Mouse (Mus musculus): ENCODE results near the gene Stk17b. TPM values are rescaled to one million over a fixed set of nuclear protein-coding genes. Genes with fewer than 3 reads are reported as not detected.
"Not testable (repeated sequence)": the region's sequence is repeated elsewhere in the genome, so short reads cannot be mapped to it uniquely, and the experiment has no call there.

Stk17b gene
- total RNA-seq, 2 experiments from 2014 or later, result 52.5 to 91.0 TPM

GRCm38 (mm10) chr1:53784291-53784720 lies 718 bp downstream of the Stk17b start:
- peak; percentile 80 for ATAC-seq (replicated peaks; ENCODE audit: low FRiP score, poor library complexity, severe bottlenecking)

- no peak for ATAC-seq (replicated peaks; ENCODE audit: low FRiP score, poor library complexity, severe bottlenecking)
Measured at GRCm38 (mm10) chr1:53782956-53783355, 2.1 kb downstream of the Stk17b start.

DNA sequence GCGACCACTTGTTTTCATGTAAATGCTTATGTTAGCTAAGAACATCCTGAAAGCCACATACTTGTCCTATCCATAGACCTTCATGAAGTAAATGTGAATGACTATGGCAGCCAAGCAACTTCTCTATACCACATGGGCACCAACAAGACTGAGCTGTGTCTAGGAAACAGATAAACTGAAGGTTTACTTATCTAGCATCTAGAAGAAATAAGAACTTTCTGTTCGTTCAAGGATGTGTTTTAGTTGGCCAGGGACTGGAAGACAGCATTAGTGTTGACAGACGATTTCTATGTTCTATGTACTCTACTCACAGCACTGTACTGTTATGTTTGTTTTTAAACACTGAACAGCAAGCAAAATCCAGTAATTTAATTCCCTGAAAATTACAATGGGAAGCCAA lies 2.9 kb downstream of the Stk17b start:
- ATAC-seq (replicated peaks; ENCODE audit: low FRiP score, poor library complexity, severe bottlenecking), result no peak

- no peak for ATAC-seq (replicated peaks; ENCODE audit: low FRiP score, poor library complexity, severe bottlenecking)
Measured at GRCm38 (mm10) chr1:53781311-53781710, 3.7 kb downstream of the Stk17b start.

DNA sequence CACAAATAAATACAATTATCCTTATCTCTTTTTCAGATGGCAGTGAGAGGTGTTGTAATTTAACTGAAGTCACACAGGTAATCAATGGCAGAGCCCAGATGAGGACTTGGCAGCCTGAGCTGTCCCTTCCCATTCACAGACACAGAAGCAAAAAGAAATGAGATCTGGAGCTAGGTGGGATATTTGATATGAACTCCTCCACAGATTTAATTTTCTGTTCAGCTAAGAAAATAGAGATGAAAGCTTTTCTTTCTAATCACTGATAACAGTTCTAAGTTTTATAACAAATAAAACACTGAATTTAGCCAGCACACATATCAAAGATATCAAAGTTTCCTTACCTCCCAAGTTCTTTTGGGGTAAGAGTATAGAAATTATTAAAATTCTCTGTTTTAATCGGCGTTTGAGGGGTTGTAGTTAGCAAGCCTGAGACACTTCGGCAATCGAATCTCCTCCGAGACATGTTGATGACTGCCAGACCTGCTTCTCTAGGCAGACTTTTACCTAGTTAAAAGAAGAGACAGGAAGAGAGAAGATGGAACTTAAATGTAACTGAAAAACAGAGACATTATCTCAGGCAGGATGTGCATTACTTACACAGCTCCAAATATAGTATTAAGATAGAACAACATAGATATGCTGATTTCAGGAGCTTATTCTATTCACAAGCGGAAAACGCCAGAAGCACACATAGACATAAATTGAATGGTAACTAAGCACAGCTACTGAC lies 8.7 kb downstream of the Stk17b start:
- ATAC-seq (replicated peaks; ENCODE audit: low FRiP score, poor library complexity, severe bottlenecking), result no peak

- ATAC-seq (replicated peaks; ENCODE audit: low FRiP score, poor library complexity, severe bottlenecking), result no peak
Measured at GRCm38 (mm10) chr1:53775545-53775944, 9.5 kb downstream of the Stk17b start.

DNA sequence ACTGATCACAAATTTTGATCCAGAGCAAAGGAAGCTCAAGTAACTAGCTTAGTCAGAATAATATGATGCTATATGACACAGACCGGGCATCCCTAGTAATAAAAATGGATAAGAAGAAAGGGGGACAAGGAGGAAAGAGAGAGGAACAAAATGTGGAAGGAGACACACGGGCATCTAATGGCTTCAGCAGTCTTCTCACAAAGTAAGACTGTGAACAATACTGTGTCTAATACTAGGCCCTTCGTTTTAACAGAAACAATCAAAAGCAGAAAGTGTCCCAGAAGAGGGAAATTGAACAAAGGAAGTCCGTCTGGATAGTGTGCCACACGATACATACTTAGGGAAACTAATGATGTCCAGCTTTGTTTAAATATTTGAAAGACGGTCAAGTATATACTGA lies 10.0 kb downstream of the Stk17b start:
- no peak for ATAC-seq (replicated peaks; ENCODE audit: low FRiP score, poor library complexity, severe bottlenecking)

DNA sequence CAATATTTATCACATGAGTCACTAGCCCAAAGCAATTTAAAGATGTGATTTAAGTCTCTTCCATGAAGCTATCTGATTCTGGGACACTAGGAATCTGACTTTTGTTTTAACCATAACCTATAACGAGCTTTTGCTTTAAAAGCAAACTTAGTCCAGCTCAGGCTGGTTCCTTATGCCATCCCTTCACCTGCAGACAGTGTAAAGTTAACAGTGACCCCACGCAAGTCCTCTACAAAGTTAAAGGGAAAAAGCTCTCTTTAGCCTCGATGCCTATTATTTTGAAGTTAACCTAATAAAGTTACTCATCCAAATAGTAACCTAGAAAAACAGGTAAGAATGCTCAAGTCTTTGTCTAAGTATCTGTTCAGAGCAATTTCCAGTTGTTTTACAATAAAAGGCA lies 10.5 kb downstream of the Stk17b start:
- no peak for ATAC-seq (replicated peaks; ENCODE audit: low FRiP score, poor library complexity, severe bottlenecking)

GRCm38 (mm10) chr1:53773994-53774393 lies 11.0 kb downstream of the Stk17b start:
- ATAC-seq (replicated peaks; ENCODE audit: low FRiP score, poor library complexity, severe bottlenecking), result no peak

DNA sequence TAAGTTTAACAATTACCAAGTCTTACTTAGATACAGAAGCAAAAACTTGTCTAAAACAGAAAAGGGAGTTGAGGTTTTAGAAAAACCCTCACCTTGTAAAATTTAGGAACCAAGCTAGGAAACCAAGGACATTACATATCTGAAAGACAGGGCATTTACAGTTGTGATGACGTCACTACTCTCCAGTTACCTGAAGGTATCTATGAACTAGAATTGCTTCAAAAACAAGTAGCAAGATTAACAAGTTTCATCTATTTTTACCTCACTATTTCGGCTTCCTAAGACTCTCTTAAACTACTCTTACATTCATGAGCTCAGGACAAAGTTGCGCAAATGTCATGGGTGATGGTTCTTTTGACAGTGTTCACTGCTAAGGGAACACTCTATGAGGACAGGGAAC lies 12.1 kb downstream of the Stk17b start:
- no peak for ATAC-seq (replicated peaks; ENCODE audit: low FRiP score, poor library complexity, severe bottlenecking)

- no peak for ATAC-seq (replicated peaks; ENCODE audit: low FRiP score, poor library complexity, severe bottlenecking)
Measured at GRCm38 (mm10) chr1:53771476-53771875, 13.5 kb downstream of the Stk17b start.

- ATAC-seq (replicated peaks; ENCODE audit: low FRiP score, poor library complexity, severe bottlenecking), result no peak
Measured at GRCm38 (mm10) chr1:53766112-53766511, 18.9 kb downstream of the Stk17b start.

DNA sequence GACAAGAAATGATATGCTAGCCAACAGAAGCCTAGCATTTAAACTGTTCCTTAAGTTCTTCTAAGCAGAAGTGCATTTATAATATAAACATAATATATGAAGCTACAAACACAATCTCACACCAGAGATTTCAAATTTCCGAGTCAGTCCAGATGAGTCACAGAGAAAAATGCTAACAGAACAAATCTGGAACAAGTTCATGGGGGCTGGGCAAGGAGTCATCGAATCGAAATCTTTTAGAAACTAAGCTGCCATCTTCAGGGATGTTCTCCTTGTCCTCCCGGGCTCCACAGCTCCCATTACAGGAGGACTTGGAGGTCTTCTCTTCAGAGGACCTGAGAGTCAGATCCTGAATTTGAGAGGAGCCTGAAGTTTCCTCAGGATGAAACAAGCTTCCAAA lies 27.7 kb downstream of the Stk17b start:
- ATAC-seq (replicated peaks; ENCODE audit: low FRiP score, poor library complexity, severe bottlenecking), result no peak

DNA sequence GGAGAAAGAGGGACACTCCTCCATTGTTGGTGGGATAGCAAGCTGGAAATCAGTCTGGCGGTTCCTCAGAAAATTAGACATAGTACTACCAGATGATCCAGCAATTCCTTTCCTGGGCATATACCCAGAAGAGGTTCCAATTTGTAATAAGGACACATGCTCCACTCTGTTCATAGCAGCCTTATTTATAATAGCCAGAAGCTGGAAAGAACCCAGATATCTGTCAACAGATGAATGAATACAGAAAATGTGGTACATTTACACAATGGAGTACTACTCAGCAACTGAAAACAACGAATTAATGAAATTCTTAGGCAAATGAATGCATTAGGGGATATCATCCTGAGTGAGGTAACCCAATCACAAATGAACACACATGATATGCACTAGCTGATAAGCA lies 31.5 kb downstream of the Stk17b start:
- ATAC-seq (replicated peaks; ENCODE audit: low FRiP score, poor library complexity, severe bottlenecking), result not testable (repeated sequence)

GRCm38 (mm10) chr1:53751144-53751543 lies 33.9 kb downstream of the Stk17b start:
- no peak for ATAC-seq (replicated peaks; ENCODE audit: low FRiP score, poor library complexity, severe bottlenecking)

DNA sequence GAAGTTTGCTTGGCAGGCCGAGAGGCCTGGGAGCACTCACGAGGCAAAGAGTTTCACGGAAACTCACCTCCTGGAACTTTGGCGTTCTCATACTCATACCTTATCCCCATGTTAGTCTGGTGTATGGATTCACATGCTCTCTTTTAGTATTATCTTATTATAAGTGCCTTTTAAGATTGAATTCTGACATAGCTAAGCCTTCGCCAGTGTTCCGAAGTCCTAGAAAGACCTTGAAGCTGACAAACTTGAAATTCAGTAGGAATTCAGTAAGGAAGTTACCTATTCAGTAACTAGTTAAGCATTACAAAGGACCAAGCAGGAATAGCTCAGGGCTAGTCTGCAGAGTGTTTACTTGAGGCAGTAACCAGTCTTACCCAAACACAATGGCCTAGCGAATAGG lies 34.3 kb downstream of the Stk17b start:
- not testable (repeated sequence) for ATAC-seq (replicated peaks; ENCODE audit: low FRiP score, poor library complexity, severe bottlenecking)

DNA sequence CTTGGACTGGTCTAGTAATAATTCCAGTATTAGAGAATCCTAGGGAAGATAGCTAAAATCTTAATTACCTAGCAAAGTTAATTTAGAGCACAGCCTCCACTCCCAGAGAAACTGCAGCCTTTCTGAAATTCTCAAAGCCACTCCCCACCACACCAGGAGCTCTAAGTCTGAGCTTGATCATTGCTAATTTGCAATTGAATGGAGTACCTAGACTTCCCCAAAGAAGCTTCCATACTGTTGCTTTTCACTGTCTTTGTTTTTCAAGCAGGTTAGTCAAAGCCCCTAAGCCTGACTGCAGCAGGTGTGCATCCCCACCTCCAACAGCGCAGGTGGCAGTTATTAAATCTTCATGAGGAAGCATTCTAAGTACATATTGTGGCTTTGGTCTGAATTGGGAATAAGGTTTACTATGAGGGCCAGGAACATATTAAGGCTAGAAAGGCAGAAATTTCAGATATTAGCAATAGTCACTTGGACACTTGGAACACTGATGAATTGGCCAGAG lies 35.1 kb downstream of the Stk17b start:
- not testable (repeated sequence) for ATAC-seq (replicated peaks; ENCODE audit: low FRiP score, poor library complexity, severe bottlenecking)

GRCm38 (mm10) chr1:53748571-53748970 lies 36.5 kb downstream of the Stk17b start:
- ATAC-seq (replicated peaks; ENCODE audit: low FRiP score, poor library complexity, severe bottlenecking), result no peak

GRCm38 (mm10) chr1:53746001-53746400 lies 39.0 kb downstream of the Stk17b start:
- no peak for ATAC-seq (replicated peaks; ENCODE audit: low FRiP score, poor library complexity, severe bottlenecking)

DNA sequence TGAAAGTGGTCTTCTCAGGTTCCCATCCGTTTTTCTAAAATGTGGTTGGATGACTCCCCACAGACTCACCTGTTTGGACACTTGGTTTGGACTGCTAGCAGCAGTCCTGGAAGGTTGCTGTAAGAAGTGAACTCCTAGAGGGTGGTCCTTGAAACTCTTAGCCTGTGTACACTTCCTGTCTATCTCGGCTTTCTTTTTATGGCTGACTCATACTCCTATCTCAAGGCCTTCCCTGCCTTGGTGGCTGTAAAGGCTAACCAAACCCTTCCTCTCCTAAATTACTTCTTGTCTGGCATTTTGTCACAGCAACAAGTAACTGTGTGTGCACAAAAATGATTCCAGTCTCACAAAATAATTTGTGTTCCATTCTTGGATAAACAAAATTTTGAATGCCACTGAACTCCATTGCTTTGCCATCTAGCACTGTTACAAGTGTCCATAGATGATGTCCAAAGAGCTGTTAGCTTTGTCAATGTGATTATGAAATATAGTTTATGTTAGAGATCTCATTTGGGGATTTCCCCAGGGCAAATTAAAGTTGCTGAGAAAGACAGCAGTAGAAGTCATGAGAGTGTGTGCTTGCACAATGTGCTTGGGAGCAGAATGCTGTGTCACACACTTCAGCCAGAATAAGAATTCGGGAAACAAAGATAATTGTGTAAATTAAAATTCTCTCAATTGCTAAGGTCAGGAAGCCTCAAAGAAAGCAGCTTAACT lies 43.1 kb downstream of the Stk17b start:
- ATAC-seq (replicated peaks; ENCODE audit: low FRiP score, poor library complexity, severe bottlenecking), result no peak

DNA sequence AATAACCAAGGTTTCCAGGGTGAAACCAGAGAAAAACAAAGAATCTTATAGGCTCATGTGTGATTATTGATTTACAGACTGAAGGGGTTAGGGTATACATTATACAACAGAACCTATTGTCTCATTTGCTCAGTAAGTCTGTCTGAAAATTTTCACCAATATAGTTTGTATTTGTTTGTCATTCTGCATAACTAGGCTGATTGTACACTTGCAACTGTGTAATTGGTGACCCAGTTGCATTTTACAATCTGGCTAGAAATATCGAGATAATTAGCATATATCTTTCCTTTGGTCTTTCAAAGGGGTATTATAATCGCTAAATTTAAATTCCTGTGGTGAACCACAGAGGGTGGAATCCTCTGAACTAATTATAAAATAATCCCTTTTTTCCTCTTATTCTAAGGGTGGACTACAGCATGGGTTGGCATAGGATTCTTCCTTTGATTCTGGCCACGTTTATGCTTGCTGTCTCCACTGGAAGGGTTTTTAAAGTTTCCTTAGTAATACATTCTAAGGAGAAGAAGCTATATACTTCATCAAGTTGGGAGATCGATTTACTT lies 44.2 kb downstream of the Stk17b start:
- no peak for ATAC-seq (replicated peaks; ENCODE audit: low FRiP score, poor library complexity, severe bottlenecking)

All from erythroid progenitor cell, adult 5-6 weeks (primary cell).